Mouse (Mus musculus) thymus, adult 2 months (tissue): ENCODE results near the gene Jak2.

Source experiments
- CTCF ChIP-seq: fragments of 200-500 bp; IDR thresholded peaks from 2 replicates; pipeline ENCODE4 v1.5.1; 2012; ENCODE audit warnings: mild to moderate bottlenecking, control low read depth, low read length, moderate library complexity, borderline replicate concordance; ENCODE audit not compliant: control insufficient read depth, poor library complexity, insufficient read depth; ENCODE audit errors: extremely low read depth
- POLR2A ChIP-seq: fragments of 200-500 bp; IDR thresholded peaks from 2 replicates; pipeline ENCODE4 v1.6.1; 2012; ENCODE audit warnings: mild to moderate bottlenecking, low read length, control low read depth, moderate library complexity; ENCODE audit not compliant: control insufficient read depth, poor library complexity, insufficient read depth; ENCODE audit errors: extremely low read depth

DNA sequence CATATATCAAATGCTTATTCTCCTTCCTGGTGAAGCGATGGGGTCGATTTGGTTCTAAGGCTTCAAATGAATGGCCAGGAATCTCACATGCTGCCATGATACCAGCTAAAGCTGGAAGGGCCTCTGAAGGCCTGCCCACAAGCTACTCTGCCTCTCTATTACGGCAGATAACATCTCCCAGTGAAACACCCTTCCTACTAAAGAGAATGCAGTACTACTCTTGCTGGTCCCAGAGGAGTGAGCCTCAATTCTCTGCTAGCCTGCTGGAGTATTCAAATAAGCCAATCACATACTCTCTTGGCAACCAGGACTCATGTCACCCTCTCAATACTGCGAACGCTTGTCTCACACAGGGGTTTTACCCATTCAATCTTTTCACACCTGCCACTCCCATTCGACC, 90.7 kb downstream of the Jak2 start:
- TF ChIP-seq CTCF (no peak), POLR2A (no peak)
